Mouse (Mus musculus): ENCODE results near the gene Gxylt1. TPM values are rescaled to one million over a fixed set of nuclear protein-coding genes. Genes with fewer than 3 reads are reported as not detected.

Gxylt1 gene
- 0.37 and 0.64 TPM in 2 replicates for polyA plus RNA-seq (2012; rRNA removed; ENCODE audit: low replicate concordance)

DNA sequence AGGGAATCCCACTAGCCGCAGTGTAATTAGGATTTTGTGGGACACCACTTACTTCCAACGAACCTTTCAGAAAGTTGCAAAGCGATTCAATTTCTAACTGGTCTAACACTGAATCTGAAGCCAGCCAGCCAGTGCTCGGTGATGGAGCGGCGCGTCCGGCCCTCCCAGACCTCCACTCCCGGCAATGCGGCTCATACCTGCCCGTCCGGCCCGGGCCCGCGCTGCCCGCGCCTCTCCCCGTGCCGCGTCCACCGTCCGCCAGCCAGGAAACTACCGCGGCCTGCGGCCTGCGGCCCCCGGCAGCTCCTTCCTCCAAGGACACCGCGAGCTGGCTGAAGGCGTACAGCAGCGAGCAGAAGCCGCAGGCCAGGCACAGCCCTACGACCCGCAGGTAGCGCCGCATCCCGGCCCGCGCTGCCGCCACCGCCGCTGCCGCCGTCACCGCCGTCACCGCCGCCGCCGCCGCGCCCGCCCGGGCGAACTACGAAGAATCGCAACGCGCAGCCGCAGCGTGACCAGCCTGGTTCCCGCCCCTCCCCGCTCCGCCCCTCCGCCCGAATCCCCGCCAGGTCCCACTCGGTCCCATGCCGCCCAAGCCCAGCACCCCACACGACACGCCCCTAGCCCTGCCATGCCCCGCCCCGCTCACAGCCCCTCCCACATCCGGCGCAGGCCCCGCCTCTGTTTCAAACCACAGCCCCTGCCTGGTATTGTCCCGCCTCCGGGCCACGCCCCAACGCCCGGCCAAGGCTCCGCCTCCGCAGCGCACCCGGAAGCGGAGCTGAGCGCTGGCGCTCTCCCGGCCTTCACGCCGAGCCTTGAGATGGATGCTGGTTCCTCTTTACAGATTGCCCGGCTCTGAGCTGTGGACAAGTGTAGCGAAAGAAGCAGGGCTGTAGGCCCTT is at the start of gene Gxylt1:
Gxylt1 (minus strand) TSS at position 501 of the 905 bp plus-strand sequence.

Other genes with a start within 250 kb of the Gxylt1 start
- gene Yaf2, start 61.8 kb upstream of the Gxylt1 start, polyA plus RNA-seq (2012; rRNA removed; ENCODE audit: low replicate concordance): 8.3 and 9.6 TPM in 2 replicates
- gene Zcrb1, start 123.2 kb upstream of the Gxylt1 start, polyA plus RNA-seq (2012; rRNA removed; ENCODE audit: low replicate concordance): 12.4 and 20.5 TPM in 2 replicates
- gene Pphln1, start 123.2 kb upstream of the Gxylt1 start, polyA plus RNA-seq (2012; rRNA removed; ENCODE audit: low replicate concordance): 1.4 and 1.6 TPM in 2 replicates

Measured in duodenum, adult 2 months (tissue).